Mouse (Mus musculus) cerebellum, postnatal 4 days (tissue): ENCODE measurements around the gene Gm37596.
"Not testable (repeated sequence)": the region's sequence is repeated elsewhere in the genome, so short reads cannot be mapped to it uniquely, and the experiment has no call there.

ENCODE experiments used
- DNase-seq, 2 experiments: peaks; one replicate each; pipeline ENCODE4 v3.0.0; 2022; ENCODE audit warnings: low spot score in 2 of 2, mixed read lengths in 1 of 2

Gene Gm37596

GRCm38 (mm10) chr3:93692970-93693369, at the start of gene Gm37596:
Gene Gm37596, minus strand, starts transcription at chr3:93693070.
- DNase-seq, result not testable (repeated sequence)

DNA sequence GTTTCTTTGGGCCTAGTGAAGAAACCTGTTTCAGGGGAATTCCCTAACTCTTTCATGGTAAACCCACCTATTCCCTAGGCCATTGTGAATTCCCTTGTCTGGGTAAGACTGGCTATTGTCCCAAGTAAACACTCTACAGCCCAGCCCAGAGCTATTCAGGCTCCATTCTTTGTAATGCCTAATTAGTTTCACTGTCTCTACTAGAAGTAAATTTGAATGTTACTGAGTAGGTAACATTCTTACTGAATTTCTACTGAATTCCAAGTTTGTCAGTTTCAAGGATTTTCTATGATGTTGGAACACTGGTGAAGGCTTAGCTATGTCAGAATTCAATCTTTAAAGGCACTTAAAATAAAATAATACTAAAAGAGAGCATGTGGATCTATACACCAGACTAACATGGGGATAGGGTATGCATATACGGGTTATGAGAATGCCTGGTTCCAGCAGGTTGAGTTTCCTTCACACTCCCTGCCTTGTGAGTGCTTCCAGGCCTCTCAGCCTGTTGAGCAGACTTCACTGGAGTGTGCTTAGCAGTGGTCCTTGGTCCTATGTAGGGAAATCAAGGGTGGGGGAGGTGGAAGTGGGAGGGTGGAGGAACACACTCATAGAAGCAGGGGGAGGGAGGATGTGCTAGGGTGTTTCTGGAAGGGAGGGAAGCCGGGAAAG, 16.2 kb upstream of the Gm37596 start:
- not testable (repeated sequence) for DNase-seq

DNA sequence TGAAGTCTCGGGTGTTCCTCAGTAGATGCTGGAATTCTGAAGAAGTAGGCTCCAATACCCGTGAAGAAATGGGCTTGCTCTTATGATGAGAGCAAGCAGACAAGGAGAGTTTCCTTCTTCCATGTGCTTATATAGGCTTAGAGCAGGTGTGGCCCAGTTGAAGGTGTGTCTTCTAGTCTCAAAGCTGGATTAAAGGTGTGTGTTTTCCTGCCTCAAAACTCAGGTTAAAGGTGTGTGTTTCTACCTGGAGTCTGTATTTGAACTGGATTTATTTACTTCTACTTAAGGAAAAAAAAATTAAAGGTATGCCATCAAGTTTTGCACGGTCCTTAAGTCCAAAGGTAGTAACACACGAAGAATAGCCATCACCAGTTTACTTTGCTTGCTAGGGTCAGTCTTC, 16.7 kb downstream of the Gm37596 start, which contains the start of gene Tdpoz1:
Gene Tdpoz1 (minus strand): TSS at position 101 of the 400 bp plus-strand sequence.
- DNase-seq, result not testable (repeated sequence)

DNA sequence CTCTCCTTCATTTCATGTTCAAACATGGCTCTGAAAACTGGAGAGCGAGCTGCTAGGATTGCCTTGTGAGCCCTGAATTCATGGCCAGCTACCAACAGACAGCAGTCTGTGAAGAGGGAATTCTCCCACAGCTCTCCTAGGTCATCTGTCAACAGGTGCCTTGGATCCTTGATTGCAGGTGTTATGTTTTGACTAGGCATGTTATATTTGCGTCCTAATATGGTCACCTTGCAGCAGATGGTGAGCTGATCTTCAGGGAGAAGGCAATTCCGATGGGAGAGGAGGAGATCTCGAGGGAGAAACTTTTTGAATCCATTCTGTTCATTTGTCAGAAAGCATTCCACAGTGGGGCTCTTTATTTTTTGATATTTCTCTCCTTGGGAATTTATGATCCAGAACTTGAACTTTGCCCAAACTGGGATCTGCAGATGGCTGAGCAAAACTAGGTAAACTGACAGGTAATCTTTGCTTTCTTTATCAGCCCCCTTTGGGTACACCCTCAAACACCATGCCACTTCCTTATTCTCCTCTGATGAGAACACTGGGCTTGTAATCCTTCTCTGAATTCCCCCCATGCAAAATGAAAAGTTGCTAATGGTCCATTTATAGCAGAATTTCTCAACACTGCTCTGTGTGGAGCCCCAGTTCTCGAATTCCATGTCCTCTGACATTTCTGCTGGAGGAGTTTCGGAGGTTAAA, 21.9 kb downstream of the Gm37596 start:
- not testable (repeated sequence) for DNase-seq

- no peak for DNase-seq
These were observed 38.6 kb downstream of the Gm37596 start for GRCm38 (mm10) chr3:93654260-93654659.

- no peak for DNase-seq
These were observed 40.3 kb downstream of the Gm37596 start, which contains the start of gene Tdpoz2 for GRCm38 (mm10) chr3:93652586-93652985. Gene Tdpoz2, minus strand, starts transcription at chr3:93652686.
